Mouse (Mus musculus): ENCODE measurements around the gene Fam120b.
A peak's percentile ranks its signal among the peaks of the same experiment; 100 is the strongest.

Gene Fam120b

GRCm38 (mm10) chr17:15395997-15396675, at the start of gene Fam120b:
Gene Fam120b, plus strand, starts transcription at chr17:15396202.
- peak; percentile 90 for DNase-seq (ENCODE audit: low read depth, low spot score)

- DNase-seq (ENCODE audit: low read depth, low spot score) = no peak
Observed at GRCm38 (mm10) chr17:15350152-15350551, 45.9 kb upstream of the Fam120b start.

- no peak for DNase-seq (ENCODE audit: low read depth, low spot score)
Observed at GRCm38 (mm10) chr17:15352869-15353610, 43.0 kb upstream of the Fam120b start.

GRCm38 (mm10) chr17:15354006-15354405, 42.0 kb upstream of the Fam120b start:
- no peak for DNase-seq (ENCODE audit: low read depth, low spot score)

GRCm38 (mm10) chr17:15355072-15355471, 40.9 kb upstream of the Fam120b start:
- DNase-seq (ENCODE audit: low read depth, low spot score) = no peak

GRCm38 (mm10) chr17:15356526-15356925, 39.5 kb upstream of the Fam120b start:
- DNase-seq (ENCODE audit: low read depth, low spot score) = no peak

- DNase-seq (ENCODE audit: low read depth, low spot score) = no peak
Observed at GRCm38 (mm10) chr17:15357071-15357470, 38.9 kb upstream of the Fam120b start.

- no peak for DNase-seq (ENCODE audit: low read depth, low spot score)
Observed at GRCm38 (mm10) chr17:15363656-15364055, 32.3 kb upstream of the Fam120b start.

GRCm38 (mm10) chr17:15365650-15366049, 30.4 kb upstream of the Fam120b start:
- no peak for DNase-seq (ENCODE audit: low read depth, low spot score)

GRCm38 (mm10) chr17:15370401-15370800, 25.6 kb upstream of the Fam120b start:
- no peak for DNase-seq (ENCODE audit: low read depth, low spot score)

- no peak for DNase-seq (ENCODE audit: low read depth, low spot score)
Observed at GRCm38 (mm10) chr17:15371967-15372835, 23.8 kb upstream of the Fam120b start.

GRCm38 (mm10) chr17:15372931-15373652, 22.9 kb upstream of the Fam120b start:
- no peak for DNase-seq (ENCODE audit: low read depth, low spot score)

- DNase-seq (ENCODE audit: low read depth, low spot score) = no peak
Observed at GRCm38 (mm10) chr17:15374321-15375141, 21.5 kb upstream of the Fam120b start.

GRCm38 (mm10) chr17:15375224-15375623, 20.8 kb upstream of the Fam120b start:
- no peak for DNase-seq (ENCODE audit: low read depth, low spot score)

- DNase-seq (ENCODE audit: low read depth, low spot score) = no peak
Observed at GRCm38 (mm10) chr17:15375701-15376493, 20.1 kb upstream of the Fam120b start.

GRCm38 (mm10) chr17:15376494-15377181, 19.4 kb upstream of the Fam120b start, which contains the start of gene Dll1:
Gene Dll1, minus strand, starts transcription at chr17:15376872.
- DNase-seq (ENCODE audit: low read depth, low spot score) = no peak

GRCm38 (mm10) chr17:15377901-15378300, 18.1 kb upstream of the Fam120b start:
- DNase-seq (ENCODE audit: low read depth, low spot score) = no peak

GRCm38 (mm10) chr17:15378413-15379109, 17.4 kb upstream of the Fam120b start:
- no peak for DNase-seq (ENCODE audit: low read depth, low spot score)

All from forelimb bud, embryonic 11.5 days (tissue).